Mouse (Mus musculus) CH12.LX (cell line): ENCODE data around the gene Nlrc5. TPM values are rescaled to one million over a fixed set of nuclear protein-coding genes. Genes with fewer than 3 reads are reported as not detected.

Experiments
- DNase-seq: peaks from one replicate; pipeline ENCODE4 v3.0.0-alpha.2; 2013; ENCODE audit errors: extremely low read depth
- H3K27ac ChIP-seq: 2 replicates; pipeline ENCODE4 v1.5.1; 2012; ENCODE audit warnings: low read depth, mild to moderate bottlenecking, control low read depth, moderate library complexity; ENCODE audit not compliant: insufficient read depth
- H3K27me3 ChIP-seq: replicated peaks from 2 replicates; pipeline ENCODE3; 2012; ENCODE audit warnings: inconsistent platforms
- H3K36me3 ChIP-seq, 2 experiments: replicated peaks in 1 of 2; 2 replicates each; pipeline versions ENCODE3 to v1.6.1; 2012; ENCODE audit warnings: inconsistent platforms in 1 of 2, low read length in 1 of 2, mild to moderate bottlenecking in 1 of 2, mixed read lengths in 1 of 2, moderate library complexity in 1 of 2; ENCODE audit not compliant: control insufficient read depth in 1 of 2, insufficient read depth in 1 of 2
- H3K4me1 ChIP-seq, 2 experiments: 2 replicates each; pipeline ENCODE4 v1.6.1; 2012; ENCODE audit warnings: inconsistent platforms in 1 of 2, moderate library complexity in 1 of 2; ENCODE audit not compliant: insufficient read depth in 2 of 2, control insufficient read depth in 1 of 2
- H3K4me2 ChIP-seq: 2 replicates; pipeline ENCODE4 v1.6.1; 2012; ENCODE audit warnings: low read depth, mild to moderate bottlenecking, control low read depth; ENCODE audit not compliant: poor library complexity, insufficient read depth, severe bottlenecking
- H3K4me3 ChIP-seq, 3 experiments: fragments of 150-350 bp in 1 of 3; sonication (generic) in 1 of 3; replicated peaks in 1 of 3; 2 replicates each; pipeline versions ENCODE3 to v1.5.1; 2011 to 2012; ENCODE audit warnings: low read depth in 2 of 3, low read length in 2 of 3, mild to moderate bottlenecking in 2 of 3, moderate library complexity in 2 of 3, control low read depth in 1 of 3, improper control_type of control experiment in 1 of 3, inconsistent platforms in 1 of 3, mixed read lengths in 1 of 3; ENCODE audit not compliant: poor library complexity in 1 of 3
- H3K79me2 ChIP-seq: replicated peaks from 2 replicates; pipeline ENCODE4 v1.6.1; 2012; ENCODE audit warnings: mild to moderate bottlenecking, moderate library complexity; ENCODE audit not compliant: control insufficient read depth, poor library complexity, insufficient read depth, severe bottlenecking; ENCODE audit errors: extremely low read depth
- H3K9ac ChIP-seq: 2 replicates; pipeline ENCODE4 v1.6.1; 2012; ENCODE audit warnings: low read depth, mild to moderate bottlenecking, control low read depth, moderate library complexity; ENCODE audit not compliant: insufficient read depth
- H3K9me3 ChIP-seq: replicated peaks from 2 replicates; pipeline ENCODE3; 2012; ENCODE audit warnings: low read length, inconsistent platforms, mixed read lengths
- BHLHE40 ChIP-seq: IDR thresholded peaks from 2 replicates; pipeline ENCODE4 v1.6.1; 2011; ENCODE audit warnings: mild to moderate bottlenecking, low read depth, low read length, improper control_type of control experiment
- CHD1 ChIP-seq: IDR thresholded peaks from 2 replicates; pipeline ENCODE4 v1.6.1; 2012; ENCODE audit warnings: low read depth, low read length, improper control_type of control experiment, inconsistent platforms
- CHD2 ChIP-seq: IDR thresholded peaks from 2 replicates; pipeline ENCODE4 v1.6.1; 2011; ENCODE audit warnings: low read length, improper control_type of control experiment
- E2F4 ChIP-seq: IDR thresholded peaks from 2 replicates; pipeline ENCODE4 v1.6.1; 2011; ENCODE audit warnings: low read depth, low read length, improper control_type of control experiment; ENCODE audit not compliant: insufficient replicate concordance
- ELF1 ChIP-seq: IDR thresholded peaks from 2 replicates; pipeline ENCODE4 v1.6.1; 2014; ENCODE audit warnings: low read depth, mild to moderate bottlenecking, inconsistent platforms, low read length, improper control_type of control experiment
- EP300 ChIP-seq: IDR thresholded peaks from 2 replicates; pipeline ENCODE4 v1.6.1; 2011; ENCODE audit warnings: low read length, improper control_type of control experiment
- ETS1 ChIP-seq: conservative IDR thresholded peaks from 2 replicates; pipeline ENCODE4 v1.6.1; 2012; ENCODE audit warnings: low read depth, mild to moderate bottlenecking, inconsistent platforms, low read length, improper control_type of control experiment, moderate library complexity
- GABPA ChIP-seq: IDR thresholded peaks from 2 replicates; pipeline ENCODE4 v1.6.1; 2012; ENCODE audit warnings: low read depth, low read length, improper control_type of control experiment, inconsistent platforms; ENCODE audit not compliant: insufficient replicate concordance
- HCFC1 ChIP-seq: IDR thresholded peaks from 2 replicates; pipeline ENCODE4 v1.6.1; 2012; ENCODE audit warnings: low read depth, mild to moderate bottlenecking, inconsistent platforms, low read length, improper control_type of control experiment
- IRF4 ChIP-seq: IDR thresholded peaks from 2 replicates; pipeline ENCODE4 v1.6.1; 2014; ENCODE audit warnings: low read depth, mild to moderate bottlenecking, inconsistent platforms, low read length, improper control_type of control experiment
- JUN ChIP-seq: IDR thresholded peaks from 2 replicates; pipeline ENCODE4 v1.6.1; 2011; ENCODE audit warnings: low read depth, mild to moderate bottlenecking, low read length, improper control_type of control experiment, moderate library complexity; ENCODE audit not compliant: insufficient read depth
- JUND ChIP-seq: conservative IDR thresholded peaks from 2 replicates; pipeline ENCODE4 v1.6.1; 2011; ENCODE audit warnings: low read depth, low read length, improper control_type of control experiment
- KAT2A ChIP-seq: IDR thresholded peaks from 2 replicates; pipeline ENCODE4 v1.6.1; 2012; ENCODE audit warnings: low read length, improper control_type of control experiment, inconsistent platforms; ENCODE audit not compliant: insufficient replicate concordance
- MAFK ChIP-seq: IDR thresholded peaks from 2 replicates; pipeline ENCODE4 v1.6.1; 2011; ENCODE audit warnings: low read length, improper control_type of control experiment; ENCODE audit not compliant: insufficient replicate concordance
- MAX ChIP-seq: IDR thresholded peaks from 2 replicates; pipeline ENCODE4 v1.6.1; 2011; ENCODE audit warnings: low read length, improper control_type of control experiment
- MAZ ChIP-seq: IDR thresholded peaks from 2 replicates; pipeline ENCODE4 v1.6.1; 2012; ENCODE audit warnings: low read depth, mild to moderate bottlenecking, inconsistent platforms, low read length, improper control_type of control experiment, moderate library complexity
- MXI1 ChIP-seq: IDR thresholded peaks from 2 replicates; pipeline ENCODE4 v1.6.1; 2011; ENCODE audit warnings: mild to moderate bottlenecking, low read depth, low read length, improper control_type of control experiment
- MYC ChIP-seq: IDR thresholded peaks from 2 replicates; pipeline ENCODE4 v1.6.1; 2011; ENCODE audit warnings: low read depth, mild to moderate bottlenecking, improper control_type of control experiment, low read length
- NELFE ChIP-seq: IDR thresholded peaks from 2 replicates; pipeline ENCODE4 v1.6.1; 2011; ENCODE audit warnings: low read depth, low read length, improper control_type of control experiment
- NRF1 ChIP-seq: IDR thresholded peaks from 2 replicates; pipeline ENCODE4 v1.6.1; 2014; ENCODE audit warnings: low read depth, mild to moderate bottlenecking, inconsistent platforms, low read length, improper control_type of control experiment, moderate library complexity
- PAX5 ChIP-seq: IDR thresholded peaks from 2 replicates; pipeline ENCODE4 v1.6.1; 2012; ENCODE audit warnings: low read length, inconsistent platforms, mixed read lengths
- POLR2A ChIP-seq: IDR thresholded peaks from 2 replicates; pipeline ENCODE4 v1.6.1; 2011; ENCODE audit warnings: low read depth, mild to moderate bottlenecking, improper control_type of control experiment, low read length
- POLR2AphosphoS2 ChIP-seq: IDR thresholded peaks from 2 replicates; pipeline ENCODE4 v1.6.1; 2011; ENCODE audit warnings: low read depth, low read length, improper control_type of control experiment
- RAD21 ChIP-seq: IDR thresholded peaks from 2 replicates; pipeline ENCODE4 v1.6.1; 2011; ENCODE audit warnings: low read depth, mild to moderate bottlenecking, low read length, improper control_type of control experiment, moderate library complexity
- RCOR1 ChIP-seq: conservative IDR thresholded peaks from 2 replicates; pipeline ENCODE4 v1.6.1; 2012; ENCODE audit warnings: low read depth, mild to moderate bottlenecking, inconsistent platforms, low read length, improper control_type of control experiment
- SIN3A ChIP-seq: IDR thresholded peaks from 2 replicates; pipeline ENCODE4 v1.6.1; 2012; ENCODE audit warnings: low read length, improper control_type of control experiment, inconsistent platforms
- SMC3 ChIP-seq: IDR thresholded peaks from 2 replicates; pipeline ENCODE4 v1.6.1; 2011; ENCODE audit warnings: low read depth, low read length, improper control_type of control experiment
- TBP ChIP-seq: conservative IDR thresholded peaks from 2 replicates; pipeline ENCODE4 v1.6.1; 2011; ENCODE audit warnings: low read depth, low read length, improper control_type of control experiment
- TCF12 ChIP-seq: IDR thresholded peaks from 2 replicates; pipeline ENCODE4 v1.6.1; 2014; ENCODE audit warnings: low read depth, mild to moderate bottlenecking, inconsistent platforms, low read length, improper control_type of control experiment
- USF1 ChIP-seq: IDR thresholded peaks from 2 replicates; pipeline ENCODE4 v1.6.1; 2014; ENCODE audit warnings: low read depth, mild to moderate bottlenecking, inconsistent platforms, low read length, improper control_type of control experiment
- ZC3H11A ChIP-seq: IDR thresholded peaks from 2 replicates; pipeline ENCODE4 v1.6.1; 2012; ENCODE audit warnings: low read depth, mild to moderate bottlenecking, inconsistent platforms, low read length, improper control_type of control experiment
- ZKSCAN1 ChIP-seq: IDR thresholded peaks from 2 replicates; pipeline ENCODE4 v1.6.1; 2012; ENCODE audit warnings: low read depth, inconsistent platforms, low read length, improper control_type of control experiment, borderline replicate concordance
- ZMIZ1 ChIP-seq: IDR thresholded peaks from 2 replicates; pipeline ENCODE4 v1.6.1; 2012; ENCODE audit warnings: low read depth, mild to moderate bottlenecking, inconsistent platforms, low read length, improper control_type of control experiment
- ZNF384 ChIP-seq: IDR thresholded peaks from 2 replicates; pipeline ENCODE4 v1.6.1; 2012; ENCODE audit warnings: low read depth, low read length, improper control_type of control experiment, inconsistent platforms
- dilution Hi-C: fragments of 300-500 bp; cut with MboI; formaldehyde crosslinking; loops from 2 replicates; pipeline ENCODE4 v1.14.3; 2020; ENCODE audit warnings: low sequenced_read_pairs; ENCODE audit not compliant: extremely low pct_unique_long_range_greater_than_20kb, extremely low pct_ligation_motif_present
- in situ Hi-C: fragments of 300-500 bp; cut with MboI; formaldehyde crosslinking; loops from 3 replicates; pipeline ENCODE4 v1.14.3; 2019; ENCODE audit warnings: low sequenced_read_pairs, low pct_ligation_motif_present, low pct_unique_long_range_greater_than_20kb, mixed read lengths
- polyA plus RNA-seq: library from polyadenylated mRNA; unstranded; fragments of >175 nt; gene quantifications from 2 replicates; pipeline ENCODE4 v1.2.1, GENCODE M21; 2012; ENCODE audit warnings: low read depth; ENCODE audit not compliant: insufficient read length
- total RNA-seq, 2 experiments: library from RNA; depleted of rRNA; stranded (reverse); fragments of 300-350 nt in 1 of 2; fragments of >200 nt in 1 of 2; gene quantifications; 2 replicates each; pipeline ENCODE4 v1.2.3; 2012 to 2014

The Nlrc5 gene
- total and polyA plus RNA-seq, 3 experiments: 58.6 to 72.5 (median 60.2) TPM

- no peak for TF ChIP-seq RAD21
- TF ChIP-seq USF1: no peak
- TF ChIP-seq GABPA: no peak
- no peak for TF ChIP-seq MXI1
- no peak for TF ChIP-seq SMC3
- TF ChIP-seq ELF1: no peak
- TF ChIP-seq ZMIZ1: no peak
- no peak for TF ChIP-seq CHD1
- TF ChIP-seq POLR2AphosphoS2: no peak
- TF ChIP-seq PAX5: no peak
- TF ChIP-seq E2F4: no peak
- no peak; the same call in 1 of the 2 replicates for TF ChIP-seq SIN3A
- TF ChIP-seq NELFE: no peak
- peak; percentile 61; the same call in 1 of the 2 replicates for TF ChIP-seq CHD2
- TF ChIP-seq ETS1: peak; percentile 59
- peak; percentile 93 for TF ChIP-seq EP300
- TF ChIP-seq RCOR1: no peak
- no peak for TF ChIP-seq MAFK
Observed at GRCm38 (mm10) chr8:94441686-94442085, 7.5 kb downstream of the Nlrc5 start (continued).

- dilution Hi-C loops (no loop called here), in situ Hi-C loops (no loop called here)
- H3K4me1 ChIP-seq: peaks cover 39 to 90% of the 10 kb centered on the region in 2 experiments
- no peaks in the 10 kb centered on the region for H3K9me3 ChIP-seq
- no peak for DNase-seq
- H3K4me3 ChIP-seq: peak overlapping the region in 2 of 3 experiments; percentile 9 to 22
- H3K9ac ChIP-seq: peak overlapping the region; percentile 63
- H3K27me3 ChIP-seq: no peaks in the 10 kb centered on the region
- H3K4me2 ChIP-seq: peak overlapping the region; percentile 95
- peaks cover 78% of the 10 kb centered on the region for H3K79me2 ChIP-seq
- peak overlapping the region; percentile 79 for H3K27ac ChIP-seq
- H3K36me3 ChIP-seq: peaks cover 17 to 45% of the 10 kb centered on the region in 2 experiments
- TF ChIP-seq CHD2: peak; percentile 78
- peak; percentile 73 for TF ChIP-seq SIN3A
- TF ChIP-seq SMC3: no peak
- TF ChIP-seq BHLHE40: peak; percentile 84
- TF ChIP-seq MAZ: 0 out of 2 replicates have a peak, but pooled peaks have one; percentile 28
- no peak for TF ChIP-seq JUND
- TF ChIP-seq NELFE: 0 out of 2 replicates have a peak, but pooled peaks have one; percentile 36
- TF ChIP-seq USF1: no peak; the same call in 1 of the 2 replicates
- TF ChIP-seq CHD1: peak; percentile 65; the same call in 1 of the 2 replicates
- TF ChIP-seq ETS1: peak; percentile 84
- no peak for TF ChIP-seq ZMIZ1
- TF ChIP-seq TCF12: peak; percentile 72
- peak; percentile 58; the same call in 1 of the 2 replicates for TF ChIP-seq MXI1
- TF ChIP-seq MAX: peak; percentile 70
- TF ChIP-seq GABPA: no peak
- TF ChIP-seq ZC3H11A: no peak
- no peak for TF ChIP-seq POLR2A
- no peak for TF ChIP-seq NRF1
- TF ChIP-seq RCOR1: peak; percentile 88
- TF ChIP-seq PAX5: no peak
- TF ChIP-seq IRF4: peak; percentile 79; the same call in 1 of the 2 replicates
- peak; percentile 68; the same call in 1 of the 2 replicates for TF ChIP-seq MYC
- TF ChIP-seq ZNF384: no peak
- TF ChIP-seq ZKSCAN1: no peak
- 0 out of 2 replicates have a peak, but pooled peaks have one; percentile 46 for TF ChIP-seq MAFK
- no peak for TF ChIP-seq TBP
- TF ChIP-seq EP300: peak; percentile 89
- TF ChIP-seq RAD21: no peak; the same call in 1 of the 2 replicates
- TF ChIP-seq POLR2AphosphoS2: no peak
- peak; percentile 21; the same call in 1 of the 2 replicates for TF ChIP-seq ELF1
- peak; percentile 11; the same call in 1 of the 2 replicates for TF ChIP-seq JUN
- TF ChIP-seq HCFC1: 0 out of 2 replicates have a peak, but pooled peaks have one; percentile 25
- 0 out of 2 replicates have a peak, but pooled peaks have one; percentile 31 for TF ChIP-seq KAT2A
Observed at GRCm38 (mm10) chr8:94443153-94443552, 9.0 kb downstream of the Nlrc5 start.
